Mouse (Mus musculus) midbrain, postnatal 0 days (tissue): Measurements from ENCODE around the gene Emg1. TPM values are rescaled to one million over a fixed set of nuclear protein-coding genes. Genes with fewer than 3 reads are reported as not detected.

ENCODE experiments used
- ATAC-seq: fragments of 200-750 bp; cut with Nextera tagmentation; 2 replicates; pipeline ENCODE4 v1.8.0; 2017; ENCODE audit warnings: moderate number of reproducible peaks, mild to moderate bottlenecking, moderate TSS enrichment, moderate library complexity; ENCODE audit not compliant: low FRiP score
- DNase-seq: peaks from one replicate; pipeline ENCODE4 v3.0.0-alpha.2; 2015; ENCODE audit warnings: low spot score
- H3K27ac ChIP-seq: fragments of 300-500 bp; sonication (generic); 2 replicates; pipeline ENCODE4 v1.5.1; 2014; ENCODE audit warnings: low read depth, mild to moderate bottlenecking, low read length, mixed read lengths
- H3K27me3 ChIP-seq: fragments of 300-500 bp; sonication (generic); 2 replicates; pipeline ENCODE4 v1.6.1; 2014; ENCODE audit warnings: low read length, control low read depth, mixed read lengths; ENCODE audit not compliant: insufficient read depth
- H3K36me3 ChIP-seq: fragments of 300-500 bp; sonication (generic); 2 replicates; pipeline ENCODE4 v1.6.1; 2014; ENCODE audit warnings: low read length, control low read depth, mixed read lengths; ENCODE audit not compliant: insufficient read depth
- H3K4me1 ChIP-seq: fragments of 300-500 bp; sonication (generic); 2 replicates; pipeline ENCODE4 v1.6.1; 2014; ENCODE audit warnings: mild to moderate bottlenecking, control low read depth, antibody characterized with exemption, low read length, mixed read lengths; ENCODE audit not compliant: insufficient read depth
- H3K4me2 ChIP-seq: fragments of 300-500 bp; sonication (generic); 2 replicates; pipeline ENCODE4 v1.6.1; 2014; ENCODE audit warnings: low read depth, mild to moderate bottlenecking, low read length, mixed read lengths; ENCODE audit not compliant: poor library complexity, severe bottlenecking
- H3K4me3 ChIP-seq: fragments of 300-500 bp; sonication (generic); 2 replicates; pipeline ENCODE4 v1.5.1; 2014; ENCODE audit warnings: low read depth, mild to moderate bottlenecking, low read length, moderate library complexity
- H3K9ac ChIP-seq: fragments of 300-500 bp; sonication (generic); replicated peaks from 2 replicates; pipeline ENCODE4 v1.6.1; 2014; ENCODE audit warnings: mild to moderate bottlenecking, low read length, moderate library complexity, mixed read lengths; ENCODE audit not compliant: poor library complexity, severe bottlenecking
- H3K9me3 ChIP-seq: fragments of 300-500 bp; sonication (generic); 2 replicates; pipeline ENCODE4 v1.6.1; 2016; ENCODE audit warnings: low read length, control low read depth
- CTCF ChIP-seq: IDR thresholded peaks from 2 replicates; pipeline ENCODE4 v1.5.1; 2016; ENCODE audit warnings: antibody characterized with exemption, mild to moderate bottlenecking
- WGBS: fragments of 180-500 bp; shearing (Covaris S2); extraction: QIAGEN DNeasy Blood & Tissue Kit; methylation state at CpG from one replicate; pipeline ENCODE4 v1.1.7; 2014; 5-methylcytosine and 5-hydroxymethylcytosine counted together
- polyA plus RNA-seq: library from polyadenylated mRNA; unstranded; fragments of >200 nt; fragmentation: Nextera tagmentation; extraction: Ambion mirVana; gene quantifications from 2 replicates; pipeline ENCODE4 v1.2.1, GENCODE M21; 2015
- total RNA-seq: library from RNA; depleted of rRNA; stranded (reverse); fragments of >200 nt; gene quantifications from 2 replicates; pipeline ENCODE4 v1.2.3, GENCODE M21; 2014

Emg1 gene
- total and polyA plus RNA-seq, 2 experiments from 2014 or later = 89.8 to 99.9 TPM

DNA sequence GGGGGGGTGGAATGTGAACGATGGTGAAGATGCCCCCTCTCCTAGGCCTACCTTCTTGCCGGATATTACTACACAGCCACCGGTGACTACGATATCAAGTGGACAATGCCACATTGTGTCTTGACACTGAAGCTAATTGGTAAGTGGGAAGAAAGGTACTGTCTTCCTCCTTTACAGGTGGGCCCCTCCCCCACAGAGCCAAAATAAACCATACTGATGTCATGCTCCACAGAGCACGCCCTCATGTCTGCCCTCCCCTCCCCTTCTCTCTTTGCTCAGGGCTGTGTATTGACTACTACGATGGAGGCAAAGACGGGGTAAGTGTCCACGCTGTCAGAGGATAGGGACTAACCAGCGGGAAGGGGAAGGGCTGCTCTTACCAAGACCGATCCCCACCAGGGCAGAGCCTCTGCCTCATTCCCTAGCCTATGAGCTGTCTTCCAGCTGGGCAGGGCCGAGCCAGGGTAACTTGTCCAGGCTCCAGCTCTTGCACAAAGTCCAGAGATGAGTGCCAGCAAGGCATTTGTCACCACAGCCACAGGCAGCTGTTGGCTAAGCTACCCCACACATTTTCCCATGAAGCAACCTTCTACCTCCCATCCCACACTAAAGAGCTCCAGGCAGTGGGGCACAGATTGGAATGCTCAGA, 11.9 kb downstream of the Emg1 start:
- H3K9ac ChIP-seq = no peak overlapping the region
- H3K9me3 ChIP-seq = no peaks in the 10 kb centered on the region
- ATAC-seq = no peak
- TF ChIP-seq CTCF = no peak
- WGBS = 84% methylated on average over 11 of the region's 11 CpGs
- no peaks in the 10 kb centered on the region for H3K4me1 ChIP-seq
- no peaks in the 10 kb centered on the region for H3K27me3 ChIP-seq
- H3K4me2 ChIP-seq = no peak overlapping the region
- H3K4me3 ChIP-seq = no peak overlapping the region
- H3K36me3 ChIP-seq = peaks cover 42% of the 10 kb centered on the region
- H3K27ac ChIP-seq = no peak overlapping the region
- DNase-seq = peak; percentile 57

DNA sequence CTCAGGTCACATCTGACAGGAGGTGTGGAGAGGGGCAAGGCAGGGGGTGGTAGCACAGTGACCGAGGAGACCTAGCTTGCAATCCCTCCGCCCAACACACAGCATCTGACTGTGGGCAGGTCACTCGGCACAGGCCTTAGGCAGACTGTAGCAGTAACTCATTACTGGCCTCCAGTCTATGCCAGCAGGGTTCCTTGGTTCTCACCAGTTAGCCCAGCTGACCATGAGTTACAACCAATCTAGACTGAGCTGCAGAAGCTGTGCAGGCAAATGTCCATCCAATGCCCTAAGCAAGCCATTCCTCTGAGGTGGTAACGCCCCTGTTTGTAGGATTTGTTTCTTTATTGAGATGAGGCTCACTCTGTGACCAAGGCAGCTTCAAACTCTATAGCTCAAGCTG, 12.6 kb downstream of the Emg1 start:
- Histone ChIP-seq H3K27ac (no peak overlapping the region), H3K4me2 (no peak overlapping the region), H3K4me1 (no peaks in the 10 kb centered on the region), H3K9me3 (no peaks in the 10 kb centered on the region), H3K27me3 (no peaks in the 10 kb centered on the region), H3K4me3 (no peak overlapping the region), H3K9ac (no peak overlapping the region), H3K36me3 (peaks cover 35% of the 10 kb centered on the region)
- WGBS = 91% methylated on average over 4 of the region's 4 CpGs
- ATAC-seq (no peak), DNase-seq (no peak)
- TF ChIP-seq CTCF = no peak

DNA sequence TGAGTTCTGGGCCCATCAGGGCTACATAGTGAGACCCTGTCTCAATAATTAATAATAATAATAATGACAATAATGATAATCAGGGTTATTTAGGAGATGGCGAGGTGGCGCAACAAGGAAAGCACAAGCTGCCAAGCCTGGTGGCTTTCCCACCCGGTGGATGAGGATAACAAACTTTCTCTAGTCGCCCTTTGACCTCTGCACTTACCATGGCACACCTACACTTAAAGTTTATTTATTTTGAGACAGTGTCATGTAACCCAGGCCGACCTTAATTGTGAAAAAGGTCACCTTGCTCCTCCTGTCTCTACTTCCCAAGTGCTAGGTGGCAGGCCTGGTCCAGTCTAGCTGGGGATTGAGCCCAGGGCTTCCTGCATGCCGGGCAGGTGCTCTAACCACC, 13.2 kb downstream of the Emg1 start:
- Histone ChIP-seq H3K27ac (no peak overlapping the region), H3K4me1 (0 out of 2 replicates have a peak, but pooled peaks cover 3% of the 10 kb centered on the region), H3K36me3 (peaks cover 32% of the 10 kb centered on the region), H3K9me3 (no peaks in the 10 kb centered on the region), H3K4me3 (no peak overlapping the region), H3K27me3 (no peaks in the 10 kb centered on the region), H3K4me2 (no peak overlapping the region), H3K9ac (no peak overlapping the region)
- DNase-seq = no peak
- TF ChIP-seq CTCF = no peak
- ATAC-seq = no peak
- WGBS = 90% methylated on average over 6 of the region's 6 CpGs

DNA sequence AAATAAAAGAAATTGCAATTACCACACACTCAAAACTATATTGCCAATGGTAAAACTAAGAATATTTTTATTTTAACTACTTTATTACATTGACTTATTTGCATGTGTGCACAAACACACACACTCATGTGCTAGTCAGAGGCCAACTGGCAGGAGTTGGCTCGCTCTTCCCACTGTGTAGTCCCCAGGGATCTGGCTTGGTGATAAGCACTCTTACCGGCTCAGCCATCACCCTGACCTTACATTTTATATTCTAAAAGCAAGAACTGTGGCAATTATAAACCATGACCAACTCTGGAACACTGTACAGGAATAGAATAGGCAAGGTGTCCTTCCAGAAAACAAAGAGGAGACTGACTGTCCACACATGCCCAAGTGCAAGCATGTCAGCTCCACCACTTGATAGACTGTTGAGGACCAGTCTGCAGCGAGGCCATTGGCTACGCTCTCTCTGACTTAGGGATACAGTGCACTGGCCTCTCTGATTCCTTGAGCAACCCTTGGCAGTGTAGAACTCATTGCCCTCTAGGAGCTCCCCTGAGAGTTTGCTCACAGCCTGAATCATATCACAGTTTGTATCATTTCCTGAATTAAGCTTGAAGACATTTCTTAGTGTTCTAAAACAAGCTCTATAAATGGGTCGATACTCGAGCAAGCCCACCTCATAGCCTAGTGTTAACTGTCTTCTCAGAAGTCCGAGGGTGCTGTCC, 15.4 kb downstream of the Emg1 start:
- no peak for DNase-seq
- peaks cover 15% of the 10 kb centered on the region for H3K36me3 ChIP-seq
- no peak overlapping the region for H3K4me3 ChIP-seq
- no peak for TF ChIP-seq CTCF
- 0 out of 2 replicates have a peak, but pooled peaks cover 3% of the 10 kb centered on the region for H3K4me1 ChIP-seq
- ATAC-seq = no peak
- no peak overlapping the region for H3K4me2 ChIP-seq
- whole genome bisulfite sequencing = 91% methylated on average over 7 of the region's 7 CpGs
- no peak overlapping the region for H3K9ac ChIP-seq
- H3K27me3 ChIP-seq = no peaks in the 10 kb centered on the region
- no peaks in the 10 kb centered on the region for H3K9me3 ChIP-seq
- H3K27ac ChIP-seq = no peak overlapping the region

DNA sequence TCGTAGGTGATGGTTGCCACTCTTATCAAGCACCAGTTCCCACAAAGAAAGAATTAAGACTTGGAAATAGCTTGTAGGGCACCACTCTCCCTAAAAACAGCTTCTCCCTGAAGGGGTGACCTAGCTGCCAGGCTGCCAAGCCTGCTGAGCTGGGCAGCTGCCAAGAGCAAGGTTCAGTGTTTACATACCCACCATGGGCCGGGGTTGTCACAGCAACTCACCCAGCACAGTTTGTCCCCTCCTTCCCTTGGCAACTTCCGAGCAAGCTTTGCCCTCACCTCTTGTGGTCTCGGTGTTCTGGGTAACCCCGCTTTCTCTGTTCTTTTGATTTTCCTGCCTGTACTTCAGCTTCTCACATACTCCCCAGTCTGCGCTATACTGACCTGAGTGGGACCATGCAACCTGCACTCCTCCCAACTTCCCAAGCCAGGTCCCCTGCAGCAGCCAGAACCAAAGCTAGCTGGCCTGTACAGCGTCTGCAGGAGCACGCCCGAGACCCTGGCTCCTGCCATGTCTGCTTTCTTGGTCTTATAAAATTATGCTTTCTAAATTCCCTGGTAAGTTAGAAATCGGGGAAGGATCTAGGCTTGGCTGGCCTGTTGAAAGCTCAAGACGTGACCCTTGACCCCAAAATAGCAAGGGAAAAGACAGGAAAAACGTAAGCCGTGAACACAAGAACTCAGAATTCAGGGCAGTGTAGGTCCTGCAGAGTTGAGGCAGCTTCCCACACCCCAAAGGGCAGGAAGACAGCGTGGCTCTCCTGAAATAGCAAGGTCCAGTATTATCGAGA, 17.6 kb downstream of the Emg1 start:
- ATAC-seq (peak; percentile 57; the same call in 1 of the 2 replicates), DNase-seq (peak; percentile 76)
- no peaks in the 10 kb centered on the region for H3K27me3 ChIP-seq
- TF ChIP-seq CTCF = no peak
- H3K4me3 ChIP-seq = no peak overlapping the region
- no peak overlapping the region for H3K4me2 ChIP-seq
- 75% methylated on average over 15 of the region's 15 CpGs for WGBS
- H3K4me1 ChIP-seq = 0 out of 2 replicates have a peak, but pooled peaks cover 3% of the 10 kb centered on the region
- peaks cover 7% of the 10 kb centered on the region; the same call in 1 of the 2 replicates for H3K36me3 ChIP-seq
- H3K9ac ChIP-seq = no peak overlapping the region
- H3K9me3 ChIP-seq = no peaks in the 10 kb centered on the region
- no peak overlapping the region; the same call in 1 of the 2 replicates for H3K27ac ChIP-seq
